Mouse (Mus musculus): ENCODE measurements around the gene Btbd9.

Gene Btbd9

DNA sequence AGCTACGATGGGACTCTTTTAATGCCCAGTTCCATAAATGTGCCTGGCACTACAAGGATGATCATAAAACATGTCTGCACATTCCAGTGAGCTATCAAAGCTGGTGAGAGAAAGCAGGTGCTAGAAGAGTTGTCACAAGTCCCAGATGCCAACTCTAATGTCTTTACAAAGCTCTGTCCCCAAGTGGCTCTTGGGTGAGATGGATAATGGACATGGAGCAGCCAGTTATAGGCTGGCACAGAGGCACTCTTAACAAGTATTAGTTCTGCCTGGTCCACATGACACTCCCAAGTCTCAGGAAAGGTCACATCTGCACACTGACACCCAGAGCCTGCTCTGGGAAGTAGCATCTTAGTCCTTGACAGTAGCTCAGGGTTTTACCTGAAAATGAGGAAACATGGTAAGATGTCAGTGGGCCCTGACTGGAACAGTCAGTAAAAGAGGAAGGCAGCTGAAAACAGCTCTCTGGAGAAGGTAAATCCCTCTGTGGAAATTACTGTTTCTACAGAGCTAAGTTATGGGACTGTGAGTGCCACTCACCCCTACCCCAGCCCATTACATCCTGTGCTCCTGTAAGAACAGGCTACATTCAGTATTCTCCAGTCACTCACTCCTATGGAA lies 91.7 kb downstream of the Btbd9 start:
- no peak for DNase-seq (ENCODE audit: low spot score in 2 of 2)

- no peak for DNase-seq (ENCODE audit: low spot score in 2 of 2)
These were observed 94.5 kb downstream of the Btbd9 start for GRCm38 (mm10) chr17:30481766-30482165.

GRCm38 (mm10) chr17:30481341-30481740 lies 94.9 kb downstream of the Btbd9 start:
- DNase-seq (ENCODE audit: low spot score in 2 of 2): no peak

GRCm38 (mm10) chr17:30480381-30480780 lies 95.9 kb downstream of the Btbd9 start:
- no peak for DNase-seq (ENCODE audit: low spot score in 2 of 2)

GRCm38 (mm10) chr17:30478181-30478580 lies 98.1 kb downstream of the Btbd9 start:
- no peak for DNase-seq (ENCODE audit: low spot score in 2 of 2)

DNA sequence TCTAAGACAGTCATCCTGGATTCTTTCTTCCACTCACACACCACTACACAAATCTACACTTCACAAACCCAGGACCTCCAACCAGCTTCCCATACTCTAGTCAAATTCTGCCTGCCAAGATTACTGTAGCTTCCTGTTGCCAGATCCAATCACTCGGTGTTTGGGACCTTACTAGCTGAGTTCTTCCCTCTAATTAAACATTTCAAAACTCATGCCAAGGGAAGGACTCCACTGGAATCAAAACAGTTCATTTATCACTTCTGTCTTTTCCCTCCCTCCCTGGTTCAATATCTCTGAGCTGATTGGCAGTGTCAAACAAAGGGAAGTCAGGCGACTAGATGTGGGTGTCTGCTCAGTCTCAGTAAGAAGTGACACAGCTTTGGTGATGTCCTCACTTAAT lies 101.7 kb downstream of the Btbd9 start:
- DNase-seq (ENCODE audit: low spot score in 2 of 2): no peak

DNA sequence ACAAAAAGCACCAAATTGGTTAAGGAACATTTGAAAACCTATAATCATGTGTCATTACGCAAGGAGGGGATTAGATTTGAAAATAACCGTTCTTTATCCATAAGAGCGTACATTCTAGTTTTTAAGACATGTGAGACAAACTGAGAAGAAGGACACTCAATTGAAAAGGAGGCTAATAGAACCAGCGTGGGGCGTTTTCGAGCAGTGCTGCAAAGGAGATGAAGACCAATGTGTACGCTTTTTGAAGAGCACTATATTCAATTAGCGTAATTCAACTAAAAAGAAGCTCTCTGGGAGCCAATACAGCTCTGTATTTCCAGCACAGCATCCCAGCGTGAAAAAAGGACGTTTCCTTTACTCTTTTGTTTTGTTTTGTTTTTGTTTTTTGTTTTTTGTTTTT lies 103.5 kb downstream of the Btbd9 start:
- no peak for DNase-seq (ENCODE audit: low spot score in 2 of 2)

DNA sequence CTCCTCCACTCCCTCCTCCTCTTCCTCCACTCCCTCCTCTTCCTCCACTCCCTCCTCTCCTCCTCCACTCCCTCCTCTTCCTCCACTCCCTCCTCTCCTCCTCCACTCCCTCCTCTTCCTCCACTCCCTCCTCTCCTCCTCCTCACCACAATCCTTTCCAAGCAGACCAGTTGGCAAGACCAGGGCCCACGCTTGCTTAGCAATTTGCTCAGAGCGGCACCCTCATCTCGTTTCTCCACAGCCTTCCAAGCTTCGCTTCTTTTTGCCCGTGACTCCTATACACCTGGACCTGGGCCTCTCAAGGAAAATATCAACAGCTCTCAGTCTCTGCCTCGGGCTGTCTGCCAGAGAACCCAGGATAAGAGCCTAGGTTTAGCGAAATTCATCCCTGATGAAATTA lies 104.8 kb downstream of the Btbd9 start:
- no peak for DNase-seq (ENCODE audit: low spot score in 2 of 2)

DNA sequence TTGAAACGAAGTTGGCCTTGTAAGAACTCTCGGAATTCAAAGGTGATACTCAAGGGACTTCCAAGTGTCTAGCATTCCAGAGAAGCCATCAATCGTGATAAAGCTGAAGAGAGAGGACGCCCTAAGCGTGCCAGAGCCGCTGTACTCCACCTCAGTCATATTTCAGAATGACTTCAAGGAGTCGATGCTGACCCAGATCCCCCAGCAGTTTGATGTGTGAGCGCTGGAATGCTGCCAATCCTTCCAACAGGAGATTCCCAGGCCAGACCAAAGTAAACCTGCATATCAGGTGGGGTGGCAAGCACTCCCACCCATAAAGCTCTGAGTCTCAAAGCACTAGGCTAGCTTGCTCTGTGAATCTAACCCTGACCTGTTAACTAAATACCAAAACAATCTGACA lies 105.5 kb downstream of the Btbd9 start:
- no peak for DNase-seq (ENCODE audit: low spot score in 2 of 2)

GRCm38 (mm10) chr17:30470286-30470685 lies 106.0 kb downstream of the Btbd9 start:
- no peak for DNase-seq (ENCODE audit: low spot score in 2 of 2)

DNA sequence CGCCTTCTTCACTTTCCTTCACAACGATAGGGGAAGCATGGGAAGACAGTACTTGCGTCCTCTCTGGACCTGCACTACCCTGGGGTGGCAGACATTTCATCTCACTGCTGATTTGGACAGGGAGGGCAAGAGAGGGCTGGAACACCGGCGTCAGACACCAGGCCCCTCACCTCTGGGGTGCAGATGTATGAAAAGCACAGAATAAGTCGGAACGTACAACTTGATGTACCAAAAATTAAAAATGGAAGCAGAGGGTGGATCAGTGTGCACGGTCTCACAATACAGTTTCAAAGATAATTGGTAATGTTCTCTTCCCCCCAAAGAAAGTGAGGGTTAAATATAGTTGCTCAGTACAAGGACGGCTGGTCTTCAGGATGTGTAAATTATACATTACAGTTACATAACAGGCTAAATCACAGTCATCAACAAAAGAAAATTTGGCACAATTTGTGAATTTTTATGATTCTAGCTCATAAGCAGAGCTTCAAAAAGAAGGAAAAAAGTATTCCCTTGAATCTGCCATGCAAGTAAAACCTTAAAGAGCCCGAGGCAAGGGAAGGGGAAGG lies 106.7 kb downstream of the Btbd9 start:
- no peak for DNase-seq (ENCODE audit: low spot score in 2 of 2)

GRCm38 (mm10) chr17:30468368-30468767 lies 107.9 kb downstream of the Btbd9 start:
- DNase-seq (ENCODE audit: low spot score in 2 of 2): no peak

DNA sequence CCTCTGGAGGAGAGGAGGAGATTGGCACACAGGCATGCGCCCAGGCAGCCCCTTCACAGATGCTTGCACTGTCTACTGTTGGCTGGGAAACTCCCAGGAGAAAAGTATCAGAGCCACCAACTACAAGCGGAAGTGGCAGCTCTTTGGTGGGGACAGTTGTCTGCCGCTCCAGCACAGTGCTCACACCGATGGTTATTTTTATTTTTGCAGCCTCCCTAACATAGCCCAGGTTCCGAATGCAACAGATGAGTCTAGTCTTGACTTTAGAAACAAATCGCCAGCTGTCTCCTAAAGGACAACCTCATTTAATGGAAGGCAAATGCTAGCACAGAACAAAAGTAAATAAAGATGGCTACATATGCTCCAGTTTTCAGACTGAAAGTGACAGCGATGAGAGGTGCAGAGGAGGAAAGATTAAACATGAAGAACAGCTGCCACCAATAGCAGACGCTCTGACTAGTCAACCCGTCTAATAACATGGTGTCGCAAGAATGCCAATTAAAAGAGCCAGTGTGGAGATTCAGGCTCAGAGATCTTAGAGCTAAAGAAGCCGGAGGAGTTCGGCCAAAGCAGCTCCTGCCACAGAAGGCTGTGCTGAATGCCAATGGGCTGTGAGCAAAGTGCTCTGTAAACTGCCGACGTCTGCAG lies 108.6 kb downstream of the Btbd9 start:
- DNase-seq (ENCODE audit: low spot score in 2 of 2): no peak

GRCm38 (mm10) chr17:30465060-30465762 lies 111.1 kb downstream of the Btbd9 start:
- no peak for DNase-seq (ENCODE audit: low spot score in 2 of 2)

DNA sequence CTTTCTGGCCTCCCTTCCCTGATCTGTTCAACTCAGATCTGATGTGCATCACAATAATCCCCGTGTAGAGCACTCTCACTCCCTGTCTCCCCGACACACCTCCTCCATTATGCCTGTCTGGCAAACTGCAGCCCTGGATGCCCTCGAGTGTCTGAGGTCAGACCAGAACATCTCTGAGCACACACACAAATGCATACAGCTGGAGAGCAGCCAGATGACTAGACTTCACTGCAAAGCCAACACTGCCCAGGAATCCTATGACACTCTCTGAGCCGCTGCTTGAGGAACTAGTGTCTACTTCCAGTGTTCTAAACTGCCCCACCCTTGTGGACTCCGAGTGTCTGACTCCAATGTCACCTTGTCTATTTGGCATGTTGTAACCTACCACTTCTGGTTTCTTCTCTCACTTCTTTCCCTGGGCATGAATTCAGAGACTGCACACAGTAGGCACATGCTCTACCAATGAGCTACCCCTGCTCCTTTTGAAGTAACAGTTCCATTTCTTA lies 112.0 kb downstream of the Btbd9 start:
- DNase-seq (ENCODE audit: low spot score in 2 of 2): no peak

GRCm38 (mm10) chr17:30460727-30461349 lies 115.5 kb downstream of the Btbd9 start:
- no peak for DNase-seq (ENCODE audit: low spot score in 2 of 2)

GRCm38 (mm10) chr17:30459706-30460105 lies 116.6 kb downstream of the Btbd9 start:
- no peak for DNase-seq (ENCODE audit: low spot score in 2 of 2)

DNA sequence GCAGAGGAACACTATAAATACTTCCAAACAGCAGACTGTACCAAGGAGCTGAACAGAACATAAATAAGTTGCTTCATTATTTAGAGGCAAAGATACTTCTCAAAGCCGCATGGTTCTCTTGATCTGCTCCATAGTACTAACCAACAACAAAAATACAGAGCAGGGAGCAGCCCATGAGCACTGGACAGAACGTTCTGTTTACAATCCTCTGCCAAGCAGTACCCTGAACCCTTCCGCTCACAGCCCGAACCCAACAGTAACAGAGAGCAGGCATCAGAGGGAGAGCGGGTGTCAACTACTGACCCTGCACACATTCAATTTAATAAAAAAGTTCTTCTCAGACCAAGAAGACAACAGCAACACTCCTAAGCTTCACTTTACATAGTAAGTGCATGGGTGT lies 117.4 kb downstream of the Btbd9 start:
- no peak for DNase-seq (ENCODE audit: low spot score in 2 of 2)

- DNase-seq (ENCODE audit: low spot score in 2 of 2): no peak
These were observed 118.0 kb downstream of the Btbd9 start for GRCm38 (mm10) chr17:30458301-30458700.

- no peak for DNase-seq (ENCODE audit: low spot score in 2 of 2)
These were observed 118.8 kb downstream of the Btbd9 start for GRCm38 (mm10) chr17:30457486-30457885.

- DNase-seq (ENCODE audit: low spot score in 2 of 2): no peak
These were observed 120.0 kb downstream of the Btbd9 start for GRCm38 (mm10) chr17:30456293-30456692.

DNA sequence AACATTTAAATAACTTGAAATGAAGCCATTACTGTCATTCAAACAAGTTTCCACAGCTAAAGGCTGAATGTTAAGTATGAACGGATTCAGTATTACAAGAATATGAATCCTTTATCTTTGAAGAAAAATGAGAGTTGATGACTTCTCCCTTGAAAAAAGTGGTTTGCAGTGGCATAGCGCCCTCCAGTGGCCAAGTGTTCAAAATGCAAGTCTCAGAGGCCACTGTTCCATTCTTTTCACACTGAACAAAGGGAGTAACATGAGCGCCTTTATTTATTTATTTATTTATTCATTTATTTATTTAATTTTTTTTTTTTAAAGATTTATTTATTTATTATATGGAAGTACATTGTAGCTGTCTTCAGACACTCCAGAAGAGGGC lies 121.4 kb downstream of the Btbd9 start:
- peak; percentile 33 to 70 for DNase-seq (ENCODE audit: low spot score in 2 of 2)
